Comparison of ENCODE assay signal across 39 mouse cellular contexts in the genomic region with DNA sequence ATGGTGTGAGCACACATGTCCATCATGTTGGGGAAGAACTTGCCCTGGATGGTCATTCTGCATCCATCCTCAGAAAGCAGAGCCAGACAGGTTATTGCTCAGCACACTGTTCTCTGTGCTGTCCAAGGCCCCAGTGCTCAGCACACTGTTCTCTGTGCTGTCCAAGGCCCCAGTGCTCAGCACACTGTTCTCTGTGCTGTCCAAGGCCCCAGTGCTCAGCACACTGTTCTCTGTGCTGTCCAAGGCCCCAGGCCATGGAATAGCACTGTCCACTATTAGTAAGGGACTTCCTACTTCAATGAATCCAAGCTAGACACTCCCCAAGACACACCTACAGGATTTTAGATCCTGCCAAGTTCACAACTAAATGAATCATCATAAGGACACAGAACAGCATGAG. TPM values are rescaled to one million over a fixed set of nuclear protein-coding genes. Genes with fewer than 3 reads are reported as not detected.
"Had no signal": no experiment of that assay in that cellular context is flagged by ENCODE, and none has a peak within 500 bp of the region (broad histone marks: within the 10 kb centered on the region; RNA-seq: fewer than 3 reads in every experiment).

No protein-coding gene starts in this region.

RNA-seq across cellular contexts. Expression of a gene that starts 9.7 kb away (rescaled TPM):
- total RNA-seq: left cerebral cortex, postnatal 10 days; left cerebral cortex, postnatal 14 days; left cerebral cortex, postnatal 25 days; left cerebral cortex, postnatal 36 days; left cerebral cortex, postnatal 4 days; liver, adult 2 months; megakaryocyte progenitor cell, adult 5-6 weeks; megakaryocyte, adult 5-6 weeks; megakaryocyte-erythroid progenitor cell, adult 5-6 weeks; midbrain, postnatal 0 days; monocyte, adult 5-6 weeks had no signal
- polyA plus RNA-seq: limb, embryonic 10.5 days; limb, embryonic 11.5 days; limb, embryonic 12.5 days; limb, embryonic 13.5 days; limb, embryonic 14.5 days; limb, embryonic 15.5 days; liver, adult 2 months; liver, embryonic 11.5 days; liver, embryonic 13.5 days; liver, embryonic 14.5 days; liver, embryonic 15.5 days; liver, embryonic 16.5 days; liver, postnatal 0 days; lung, adult 2 months; lung, embryonic 14.5 days; lung, embryonic 15.5 days; lung, embryonic 16.5 days; macrophage; midbrain, embryonic 10.5 days; midbrain, embryonic 11.5 days; midbrain, embryonic 12.5 days; midbrain, embryonic 13.5 days; midbrain, embryonic 14.5 days; midbrain, embryonic 16.5 days; myocyte; neural tube, embryonic 11.5 days had no signal

RNA-seq across cellular contexts. Expression of a gene that starts 32.0 kb away (rescaled TPM):
- total RNA-seq: left cerebral cortex, postnatal 10 days; left cerebral cortex, postnatal 14 days; left cerebral cortex, postnatal 25 days; left cerebral cortex, postnatal 36 days; left cerebral cortex, postnatal 4 days; liver, adult 2 months; megakaryocyte progenitor cell, adult 5-6 weeks; megakaryocyte, adult 5-6 weeks; megakaryocyte-erythroid progenitor cell, adult 5-6 weeks; midbrain, postnatal 0 days; monocyte, adult 5-6 weeks had no signal
- polyA plus RNA-seq: limb, embryonic 10.5 days; limb, embryonic 11.5 days; limb, embryonic 12.5 days; limb, embryonic 13.5 days; limb, embryonic 14.5 days; limb, embryonic 15.5 days; liver, adult 2 months; liver, embryonic 11.5 days; liver, embryonic 12.5 days; liver, embryonic 13.5 days; liver, embryonic 14.5 days; liver, embryonic 15.5 days; liver, embryonic 16.5 days; liver, postnatal 0 days; lung, adult 2 months; lung, embryonic 14.5 days; lung, embryonic 15.5 days; lung, embryonic 16.5 days; lung, postnatal 0 days; macrophage; midbrain, embryonic 10.5 days; midbrain, embryonic 11.5 days; midbrain, embryonic 12.5 days; midbrain, embryonic 13.5 days; midbrain, embryonic 14.5 days; midbrain, embryonic 15.5 days; midbrain, embryonic 16.5 days; midbrain, postnatal 0 days; myocyte; neural tube, embryonic 11.5 days had no signal
